Mouse (Mus musculus) embryo, embryonic 11.5 days (tissue): ENCODE results near the gene Klf2.

Experiments used
- DNase-seq: peaks from one replicate; pipeline ENCODE4 v3.0.0-alpha.2; 2012; ENCODE audit warnings: low read depth, low spot score

Gene Klf2

DNA sequence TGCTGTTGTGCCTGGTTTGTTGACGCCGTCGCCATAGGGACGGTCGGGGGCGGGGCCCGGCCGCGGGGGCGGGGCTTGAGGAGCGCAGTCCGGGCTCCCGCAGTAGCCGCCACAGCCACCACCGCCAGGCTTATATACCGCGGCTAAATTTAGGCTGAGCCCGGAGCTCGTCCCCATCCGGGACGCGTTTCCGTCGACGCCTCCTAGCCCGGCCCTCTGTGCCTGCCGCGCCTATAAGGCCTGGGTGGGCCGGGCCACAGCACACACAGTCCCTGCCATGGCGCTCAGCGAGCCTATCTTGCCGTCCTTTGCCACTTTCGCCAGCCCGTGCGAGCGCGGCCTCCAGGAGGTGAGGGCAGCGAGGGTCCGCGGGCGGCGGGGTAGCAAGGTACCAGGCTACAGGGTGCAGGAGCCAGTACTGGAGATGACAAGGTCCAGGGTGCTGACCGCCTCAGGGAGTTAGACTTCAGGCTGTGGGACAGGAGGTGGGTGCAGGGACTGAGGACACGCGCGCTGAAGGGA, at the start of gene Klf2:
Klf2 (plus strand) TSS at position 233 of the 522 bp plus-strand sequence.
- DNase-seq = peak; percentile 87

DNA sequence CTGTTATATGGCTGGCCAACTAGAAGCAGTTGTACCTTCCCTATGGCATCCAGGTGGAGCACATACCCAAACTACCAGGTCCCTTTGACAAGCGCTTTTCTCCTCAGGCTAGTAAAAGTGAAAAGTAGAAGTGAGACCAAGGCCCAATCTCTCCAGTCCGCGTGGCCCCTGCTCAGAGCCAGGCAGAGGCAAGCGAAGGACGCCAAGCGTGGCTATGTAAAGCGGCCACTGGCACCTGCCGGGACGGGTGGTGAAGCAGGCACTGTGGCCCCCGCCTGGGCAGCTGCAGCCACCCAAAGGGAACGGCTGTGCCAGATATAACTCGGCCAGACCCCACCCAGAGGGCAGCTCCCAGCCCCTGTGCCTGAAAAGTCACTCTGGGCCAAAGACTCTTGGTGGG, 48.2 kb upstream of the Klf2 start:
- DNase-seq = no peak

DNA sequence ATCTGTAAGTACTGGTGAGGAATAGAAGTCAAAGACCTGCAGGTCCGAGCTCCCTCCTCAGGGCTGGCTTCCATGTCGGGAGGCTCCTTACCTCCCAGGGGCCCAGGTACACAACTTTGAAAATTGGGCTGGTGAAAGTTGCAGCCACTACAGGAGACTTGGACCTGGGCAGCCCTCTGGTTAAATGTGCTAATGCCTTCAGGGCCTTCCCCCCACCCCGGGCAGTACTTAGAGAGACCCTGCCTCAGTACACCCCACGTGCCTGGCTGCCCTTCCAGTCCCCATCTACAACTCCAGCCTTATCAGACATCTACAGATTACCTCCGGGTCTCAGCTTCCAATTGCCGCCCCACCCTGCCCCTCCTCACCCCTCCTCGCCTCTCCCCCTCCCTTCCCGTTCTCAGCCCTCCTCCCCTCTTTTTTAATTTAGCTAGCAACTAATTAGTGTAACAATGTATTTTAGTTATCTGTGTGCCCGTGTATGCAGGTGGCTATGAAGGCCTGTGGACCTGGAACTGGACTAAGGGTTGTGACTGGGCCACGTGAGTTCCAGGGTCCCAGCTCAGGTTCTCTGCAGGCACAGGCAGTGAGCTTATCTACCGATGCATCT, 47.7 kb upstream of the Klf2 start:
- DNase-seq = no peak

DNA sequence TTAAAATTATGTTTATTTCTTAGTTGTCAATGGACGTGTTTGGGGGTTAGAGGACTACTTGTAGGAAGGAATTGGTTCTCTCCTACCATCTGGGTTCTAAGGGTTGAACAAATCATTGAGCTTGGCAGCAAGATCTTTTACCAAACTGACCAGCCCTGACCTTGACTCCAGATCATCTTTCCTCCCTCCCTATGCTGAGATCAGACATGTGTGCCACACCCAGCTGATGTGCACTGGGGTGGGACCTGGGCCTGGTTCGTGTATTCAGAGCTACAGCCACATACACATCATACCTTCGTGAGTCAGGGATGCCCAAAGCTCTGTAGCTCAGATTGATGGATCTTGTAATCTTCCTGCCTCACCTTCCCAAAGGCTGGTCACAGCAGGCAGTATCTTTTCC, 47.1 kb upstream of the Klf2 start:
- no peak for DNase-seq

DNA sequence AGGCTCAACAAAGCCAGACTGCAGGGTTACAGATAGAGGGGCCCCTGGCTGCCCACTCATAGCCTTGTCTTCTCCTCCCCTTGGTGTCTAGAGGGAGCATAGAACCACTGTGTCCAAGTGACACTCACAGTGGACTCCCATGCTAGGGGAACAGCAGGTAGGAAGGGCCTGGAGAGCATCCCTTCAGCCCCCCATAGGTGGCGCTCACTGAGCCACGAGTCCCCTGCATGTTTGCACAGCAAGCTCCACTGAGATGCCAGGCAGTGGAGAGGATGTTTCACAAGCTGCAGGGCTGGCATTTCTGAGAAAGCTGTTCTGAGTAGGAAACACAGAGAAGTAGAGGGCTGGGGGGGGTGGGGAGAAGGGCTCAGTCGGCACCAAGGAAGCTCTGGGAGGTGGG, 46.5 kb upstream of the Klf2 start:
- DNase-seq = no peak

DNA sequence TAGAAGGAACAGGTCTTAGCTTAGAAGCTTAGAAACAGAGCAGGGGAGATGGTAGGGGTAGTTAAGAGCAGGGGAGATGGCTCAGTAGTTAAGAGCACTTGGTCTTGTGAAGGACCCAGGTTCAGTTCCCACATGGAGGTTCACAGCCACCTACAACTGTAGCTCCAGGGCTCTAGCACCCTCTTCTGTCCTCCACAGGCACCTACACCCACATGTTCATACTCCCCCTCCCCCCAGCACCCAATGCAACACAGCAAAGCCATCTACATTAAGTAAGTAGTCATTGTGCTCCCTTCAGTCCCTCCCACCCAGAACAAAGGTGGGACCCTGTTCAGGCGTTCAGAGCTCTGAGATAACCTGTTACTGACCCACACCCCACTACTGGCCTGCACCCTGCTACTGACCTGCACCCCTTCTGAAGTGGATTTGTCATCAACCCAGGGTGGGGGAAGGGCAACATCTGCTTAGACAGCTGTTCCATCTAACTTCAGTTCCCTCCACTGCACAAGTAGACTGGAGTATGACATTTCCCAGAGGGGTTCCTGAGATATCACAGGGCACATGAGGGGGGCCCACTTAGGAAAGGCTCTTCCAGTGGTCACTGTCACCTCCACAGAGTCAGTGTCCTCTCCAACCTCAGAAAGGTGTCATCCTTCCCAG, 45.6 kb upstream of the Klf2 start:
- DNase-seq = no peak

DNA sequence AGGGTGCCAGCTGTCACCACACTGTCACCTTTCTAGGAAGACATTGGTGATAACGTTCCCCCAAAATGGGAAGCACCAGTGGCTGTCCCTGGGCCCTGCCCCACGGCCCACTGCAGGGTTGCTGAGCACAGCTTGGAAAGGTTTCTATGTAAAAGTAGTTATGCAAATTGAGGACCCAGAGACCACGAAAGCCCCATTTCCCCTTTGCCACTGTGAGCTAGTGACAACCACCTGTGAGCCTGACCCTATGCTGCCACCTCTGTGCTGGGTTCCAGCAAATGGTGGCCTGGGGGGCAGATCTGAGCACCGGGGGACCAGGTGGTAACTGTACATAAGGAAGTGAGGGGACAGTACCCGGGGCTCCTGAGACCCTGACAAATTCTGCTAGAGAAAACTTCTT, 45.0 kb upstream of the Klf2 start:
- DNase-seq = no peak

DNA sequence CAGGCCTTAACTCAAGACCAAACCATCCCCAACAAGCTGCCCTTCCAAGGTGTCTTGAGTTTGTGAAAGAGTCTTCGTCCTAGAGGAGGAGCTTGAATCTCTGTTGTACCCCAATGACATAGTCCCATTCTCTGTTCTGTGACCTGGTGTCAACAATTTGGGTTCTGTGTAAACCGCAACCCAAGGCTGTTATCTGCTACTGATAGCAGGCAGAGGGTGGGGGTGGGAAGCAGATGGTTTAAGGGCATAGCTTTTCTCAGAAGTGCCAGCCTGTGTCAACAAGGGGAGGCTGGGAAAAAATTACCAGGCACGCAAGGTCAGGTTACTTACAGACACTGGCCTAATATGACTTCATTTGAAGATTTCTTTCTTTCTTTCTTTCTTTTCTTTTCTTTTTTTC, 41.6 kb upstream of the Klf2 start:
- DNase-seq = no peak

DNA sequence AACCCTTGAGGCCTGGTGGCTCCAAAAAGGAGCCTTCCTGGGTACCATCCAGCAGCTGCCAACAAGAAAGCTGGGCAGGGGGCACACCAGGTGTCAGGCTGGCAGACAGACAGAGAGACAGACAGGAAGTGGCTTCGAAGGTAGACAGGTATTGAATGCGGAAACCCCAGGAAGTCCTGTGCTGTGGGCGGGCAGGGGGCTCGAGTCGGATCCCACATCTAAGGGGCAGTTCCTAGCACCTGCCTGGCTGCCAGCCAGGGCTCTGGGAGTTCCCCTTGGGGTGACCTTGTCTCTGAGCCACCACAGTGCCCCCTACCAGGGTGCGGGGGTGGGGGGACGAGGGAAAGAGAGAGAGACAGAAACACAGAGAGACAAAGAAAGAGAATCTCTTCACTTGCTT, 39.7 kb upstream of the Klf2 start:
- DNase-seq = no peak

DNA sequence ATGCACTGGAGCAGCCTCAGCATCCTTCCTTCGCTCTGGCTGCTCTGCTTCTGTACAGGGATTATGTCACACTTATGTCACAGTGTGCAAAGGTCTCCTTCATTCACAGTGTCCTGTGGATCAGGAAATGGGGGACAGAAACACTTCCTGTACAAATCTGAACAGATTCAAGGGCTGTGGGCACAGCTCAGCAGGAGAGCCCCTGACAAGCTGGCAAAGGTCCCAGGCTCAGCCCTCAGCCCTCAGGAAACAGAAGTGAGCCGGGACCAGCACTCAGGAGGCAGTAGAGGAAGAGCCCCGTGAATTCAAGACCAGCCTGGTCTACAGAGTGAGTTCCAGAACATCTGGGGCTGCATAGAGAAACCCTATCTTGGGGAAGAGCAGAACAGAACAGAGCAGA, 37.2 kb upstream of the Klf2 start:
- no peak for DNase-seq

DNA sequence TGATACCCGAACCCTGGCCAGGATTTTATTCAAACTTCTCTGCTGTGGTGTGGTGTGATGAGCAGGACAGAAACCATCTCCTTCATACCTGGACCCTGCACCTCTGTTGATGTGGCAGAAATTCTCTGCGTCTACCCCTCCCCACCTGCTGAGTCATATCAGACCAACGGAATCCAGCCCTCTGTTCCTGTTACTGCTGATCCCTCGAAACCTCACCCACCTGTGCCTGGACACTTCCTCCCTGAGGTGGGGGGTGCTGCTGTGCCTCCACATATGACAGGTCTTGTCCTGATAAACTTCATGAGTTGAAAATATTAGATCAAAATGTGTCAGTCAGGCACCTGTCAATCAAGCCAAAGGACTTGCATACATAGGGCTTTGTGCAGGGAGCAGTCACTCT, 33.5 kb upstream of the Klf2 start:
- DNase-seq = no peak

DNA sequence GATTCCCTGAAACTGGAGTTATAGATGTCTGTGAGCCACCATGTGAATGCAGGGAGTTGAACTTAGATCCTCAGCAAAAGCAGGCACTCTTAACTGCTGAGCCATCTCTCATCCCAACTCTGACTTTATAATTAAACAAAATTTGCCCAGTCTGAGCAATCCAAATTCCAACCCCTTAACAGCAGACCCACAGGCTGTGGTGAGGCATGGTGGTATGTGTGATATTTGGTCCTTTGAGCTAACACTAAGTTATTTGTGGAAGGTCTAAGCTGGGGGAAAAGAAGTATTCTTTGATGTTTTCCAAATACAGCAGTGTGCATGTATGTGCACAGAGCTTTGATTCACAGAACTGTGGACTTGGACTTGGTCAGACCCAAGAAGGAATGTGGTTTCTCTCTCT, 29.8 kb upstream of the Klf2 start:
- DNase-seq = no peak

DNA sequence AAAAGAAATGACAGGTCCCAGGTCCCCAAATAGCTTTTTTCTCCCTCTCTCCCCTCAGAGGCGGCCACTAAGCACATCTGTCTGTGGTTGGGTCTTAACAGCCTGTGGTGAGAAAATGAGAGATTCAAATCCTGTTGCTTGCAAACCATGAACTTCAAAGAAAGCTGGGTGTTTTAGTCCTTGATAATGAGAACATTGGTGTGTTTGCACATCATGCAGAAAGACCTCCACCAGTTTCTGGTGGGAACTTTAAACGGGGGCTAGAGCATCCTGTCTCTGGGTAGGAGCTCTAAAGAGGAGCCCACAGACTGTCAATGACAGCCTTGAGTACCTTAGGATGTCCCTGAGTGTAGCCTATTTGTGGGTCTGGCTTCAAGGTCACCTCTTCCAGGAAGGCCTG, 27.7 kb upstream of the Klf2 start:
- no peak for DNase-seq

DNA sequence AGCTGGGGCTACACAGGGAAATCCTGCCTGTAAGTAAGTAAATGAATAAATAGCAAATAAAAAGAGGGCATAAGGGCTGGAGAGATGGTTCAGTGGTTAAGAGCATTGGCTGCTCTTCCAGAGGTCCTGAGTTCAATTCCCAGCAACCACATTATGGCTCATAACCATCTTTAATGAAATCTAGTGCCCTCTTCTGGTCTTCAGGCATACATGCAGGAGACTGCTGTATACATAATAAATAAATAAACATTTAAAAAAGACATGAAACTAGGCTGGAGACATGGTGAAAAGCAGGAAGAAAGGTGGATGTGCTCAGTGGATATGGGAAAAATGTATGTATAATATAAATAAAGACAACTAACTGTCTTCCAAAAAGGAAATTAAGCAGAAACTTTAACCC, 25.5 kb upstream of the Klf2 start:
- DNase-seq = no peak

DNA sequence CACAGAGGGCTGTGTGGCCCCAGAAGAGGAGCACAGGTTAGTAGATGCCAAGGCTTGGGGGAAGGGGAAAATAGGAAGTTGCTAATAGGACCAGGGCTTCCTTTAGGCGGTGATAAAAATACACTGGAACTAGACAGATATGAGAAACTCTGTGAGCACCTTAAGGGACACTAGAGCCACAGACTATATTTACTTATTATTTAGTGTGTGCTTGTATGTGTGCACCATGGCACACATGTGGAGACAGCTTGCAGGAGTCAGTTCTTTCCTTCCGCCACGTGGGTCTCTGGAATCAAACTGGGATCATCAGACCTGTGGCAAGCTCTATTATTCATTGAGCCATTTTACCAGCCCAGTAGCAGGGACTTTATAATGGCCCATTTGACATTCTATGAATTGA, 23.7 kb upstream of the Klf2 start:
- DNase-seq = no peak

DNA sequence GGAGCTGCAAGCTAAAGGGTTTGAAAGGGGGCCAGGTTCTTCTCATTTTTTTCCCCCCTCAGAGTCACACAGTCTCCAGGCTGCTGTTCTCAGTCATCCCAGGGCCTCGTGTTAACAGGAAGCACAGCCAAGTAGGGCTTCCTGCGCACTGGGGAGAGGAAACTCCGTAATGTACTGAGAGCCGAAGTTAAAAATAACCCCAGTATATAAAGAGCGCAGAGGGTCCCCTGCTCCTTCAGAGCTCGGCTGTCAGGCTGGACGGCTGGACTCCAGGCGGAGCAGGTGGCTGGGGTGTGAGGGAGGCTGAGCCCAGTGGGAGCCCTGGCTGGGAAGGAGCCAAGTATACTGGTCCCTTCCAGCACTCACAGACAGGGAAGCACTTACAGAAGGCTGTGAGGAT, 23.2 kb upstream of the Klf2 start:
- no peak for DNase-seq

DNA sequence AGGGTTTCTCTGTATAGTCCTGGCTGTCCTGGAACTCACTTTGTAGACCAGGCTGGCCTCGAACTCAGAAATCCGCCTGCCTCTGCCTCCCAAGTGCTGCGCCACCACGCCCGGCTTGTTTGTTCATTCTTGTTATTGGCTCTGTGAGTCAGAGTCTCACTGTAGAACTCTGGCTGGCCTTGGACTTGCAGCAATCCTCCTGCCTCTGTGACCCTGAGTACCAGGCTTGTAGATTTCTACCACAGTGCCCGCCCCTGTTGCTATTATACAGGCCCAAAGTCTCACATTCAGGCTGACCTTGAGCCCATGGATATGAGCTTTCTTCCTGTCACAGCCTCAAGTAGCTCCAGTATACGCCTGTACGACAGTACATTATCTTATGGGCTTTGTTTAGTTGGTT, 22.3 kb upstream of the Klf2 start:
- DNase-seq = no peak

DNA sequence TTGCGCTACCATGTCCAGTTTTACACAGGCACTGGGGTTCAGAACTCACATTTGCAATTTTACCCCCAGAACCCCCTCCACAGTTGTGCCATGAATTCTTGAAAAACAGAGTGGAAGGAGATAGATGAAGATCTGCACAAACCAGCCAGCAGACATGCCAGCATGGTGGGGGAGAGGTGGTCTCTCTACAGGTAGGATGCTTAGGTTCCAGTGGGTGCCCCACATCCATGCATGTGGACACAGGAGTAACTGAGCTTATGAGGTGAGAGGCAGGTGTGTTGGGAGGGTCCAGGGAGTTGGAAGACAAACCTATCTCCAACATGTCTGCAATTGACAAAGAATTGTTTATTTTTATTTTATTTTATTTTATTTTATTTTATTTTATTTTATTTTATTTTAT, 19.9 kb upstream of the Klf2 start:
- DNase-seq = no peak

DNA sequence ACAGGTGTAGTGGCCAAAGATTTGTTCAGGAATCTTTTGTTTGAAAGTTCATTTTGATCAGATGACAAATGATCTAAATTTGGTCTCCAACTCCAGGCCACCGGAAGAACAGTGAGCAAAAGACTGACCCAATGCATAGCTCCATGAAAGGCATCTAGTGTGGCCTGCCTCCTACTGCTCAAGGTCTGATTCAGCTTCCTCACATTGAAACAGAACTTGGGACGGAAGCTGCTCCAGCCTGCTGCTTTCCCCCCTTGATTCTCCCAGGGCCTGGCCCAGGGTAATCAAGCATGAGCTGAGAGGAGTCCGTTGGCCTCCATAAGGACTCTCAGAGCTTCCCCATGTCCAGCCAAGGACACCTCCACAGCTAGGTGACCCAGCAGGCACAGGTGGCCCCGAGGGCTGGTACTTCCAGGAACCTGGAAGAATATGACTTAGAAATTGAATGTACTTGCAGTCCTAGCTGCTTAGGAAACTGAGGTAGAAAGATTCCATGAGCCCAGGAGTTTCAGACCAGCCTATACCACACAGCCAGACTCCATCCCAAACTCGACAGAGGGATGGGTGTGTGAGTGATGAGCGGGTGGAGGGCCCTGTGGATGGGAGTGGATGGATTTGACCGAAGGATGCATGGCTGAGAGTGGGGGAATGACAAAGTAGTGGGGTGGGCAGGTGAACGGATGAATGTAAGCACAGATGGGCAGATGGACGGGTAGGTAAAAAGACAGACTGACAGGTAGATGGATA, 18.0 kb upstream of the Klf2 start:
- DNase-seq = no peak

DNA sequence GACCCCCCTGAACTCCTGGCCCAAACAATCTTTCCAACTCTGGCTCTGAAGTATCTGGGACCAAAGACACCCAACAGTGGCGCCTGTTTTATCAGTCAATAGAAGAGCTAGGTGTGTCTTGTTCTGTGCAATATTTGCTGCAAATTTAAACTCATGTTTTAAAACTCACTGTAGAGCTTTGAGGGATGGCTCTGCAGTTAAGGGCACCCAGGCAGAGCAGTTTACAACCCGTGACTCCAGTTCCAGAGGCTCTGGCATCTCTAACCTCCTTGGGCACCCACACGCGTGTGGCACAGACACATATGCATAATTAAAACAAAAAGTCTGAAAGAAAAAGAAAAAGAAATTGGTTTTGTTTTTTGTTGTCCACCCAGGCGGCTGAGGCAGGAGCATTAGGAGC, 17.3 kb upstream of the Klf2 start:
- no peak for DNase-seq

DNA sequence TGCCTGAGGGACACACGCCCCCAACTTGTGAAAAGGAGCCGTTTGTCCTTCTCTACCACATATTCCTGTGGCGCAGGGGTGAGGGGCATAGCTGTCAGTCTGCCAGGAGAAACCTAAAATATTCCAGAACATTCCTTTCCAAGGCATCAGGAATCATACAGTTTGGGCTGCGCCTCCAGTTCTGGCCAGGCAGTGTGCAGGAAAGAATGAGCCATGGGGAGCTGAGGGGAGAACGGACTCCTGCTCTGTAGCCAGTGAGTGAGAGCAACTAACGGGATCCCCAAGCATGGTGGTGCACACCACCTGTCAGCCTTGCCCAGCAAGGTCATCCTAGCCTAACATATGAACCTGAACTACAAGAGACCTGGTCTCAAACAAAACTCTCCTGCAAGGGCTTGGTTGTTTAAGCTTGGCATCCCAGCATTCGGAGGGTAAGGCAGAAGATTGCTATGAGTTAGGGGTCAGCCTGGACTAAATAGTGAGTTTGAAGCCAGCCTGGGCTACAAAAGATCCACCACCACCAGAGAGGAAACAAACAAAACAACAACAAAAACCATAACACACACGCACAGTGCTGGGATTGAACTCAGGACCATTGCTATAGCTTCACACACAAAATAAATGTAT, 15.7 kb upstream of the Klf2 start:
- DNase-seq = no peak

DNA sequence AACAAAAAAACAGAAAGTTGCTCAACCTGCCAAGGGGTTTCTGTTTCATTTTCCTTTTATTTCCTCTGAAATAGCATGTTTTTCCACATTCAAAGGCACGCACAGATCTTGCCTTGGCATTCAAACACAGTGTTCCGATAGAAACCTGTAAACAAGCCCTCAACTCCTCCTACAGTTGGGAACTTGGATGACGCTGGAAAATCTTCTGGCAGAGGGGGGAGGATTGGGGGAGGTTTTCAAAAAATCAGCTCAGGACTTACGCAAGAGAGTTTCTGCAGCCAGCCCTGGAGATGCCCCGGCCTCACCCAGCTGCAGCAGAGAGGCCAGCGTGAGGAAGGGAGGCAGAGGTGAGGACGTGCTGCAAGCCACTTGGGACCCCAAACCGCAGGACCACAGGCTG, 15.2 kb upstream of the Klf2 start:
- no peak for DNase-seq
